In the genomic region with DNA sequence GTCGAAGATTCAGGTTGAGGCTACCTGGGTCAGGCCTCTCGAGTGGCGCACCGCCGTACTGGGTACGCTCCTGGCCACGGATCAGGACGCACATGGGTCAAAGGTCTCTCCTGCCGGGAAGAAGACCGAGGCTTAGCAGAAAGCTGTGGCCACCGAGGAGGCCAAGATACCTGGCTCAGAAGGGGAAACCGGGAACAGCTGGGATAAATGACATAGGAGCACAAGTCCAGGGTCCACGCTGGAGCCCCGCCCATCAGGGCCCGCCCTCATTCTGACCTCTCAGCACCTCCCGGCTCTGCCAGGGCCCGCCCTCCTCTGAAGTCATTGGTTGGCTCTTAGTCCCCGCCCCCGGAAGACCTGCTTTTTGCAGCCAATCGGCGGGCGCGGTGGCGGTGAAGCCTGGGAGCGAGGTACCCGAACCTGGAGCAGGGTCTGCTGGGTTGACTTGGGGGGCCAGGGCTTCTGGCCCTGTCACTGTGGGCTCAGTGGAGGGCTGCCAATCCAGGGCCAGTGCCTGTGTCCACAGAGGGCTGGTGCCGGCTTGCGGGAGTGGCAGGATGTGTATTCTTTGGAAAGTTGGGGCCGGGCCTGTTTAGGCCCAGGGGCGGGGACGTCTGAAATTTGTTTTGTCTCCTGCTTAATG, we compare ENCODE assay signal across 8 mouse cellular contexts. TPM values are rescaled to one million over a fixed set of nuclear protein-coding genes. Genes with fewer than 3 reads are reported as not detected.
DNase-seq lines count a peak whose midpoint lies in the region; ATAC-seq and TF ChIP-seq lines count a peak whose summit lies in the region.

A gene (plus strand): TSS at position 325 of the 643 bp plus-strand sequence.

- H3K4me3 ChIP-seq in embryonic facial prominence, embryonic 14.5 days (ENCODE audit: low read depth, low read length): peak within 1 kb of the TSS; percentile 77
- peak within 1 kb of the TSS; percentile 71 for H3K4me3 ChIP-seq in heart, adult 2 months
- H3K4me3 ChIP-seq in limb, embryonic 13.5 days: peak within 1 kb of the TSS; percentile 79
- H3K4me3 ChIP-seq in midbrain, embryonic 16.5 days (ENCODE audit: low read depth, low read length): peak within 1 kb of the TSS; percentile 51

- peak; percentile 94 for DNase-seq in 3T3-L1 (ENCODE audit: low read depth, low spot score)
- peak; percentile 86 to 92 for DNase-seq in adrenal gland, postnatal 4 days (ENCODE audit: low spot score in 2 of 2)
- peak; percentile 97 for DNase-seq in embryonic facial prominence, embryonic 14.5 days (ENCODE audit: low spot score)
- peak; percentile 98 for DNase-seq in heart, adult 2 months
- peak; percentile 99 for DNase-seq in kidney, adult 8-10 months
- peak; percentile 92 to 98 for DNase-seq in spleen, postnatal 10 days (ENCODE audit: low spot score in 2 of 2)

- no peaks in the 10 kb centered on the region for H3K79me2 ChIP-seq in heart, adult 2 months (replicated peaks; ENCODE audit: control insufficient read depth, insufficient read depth, low read length)

- H3K27me3 ChIP-seq in embryonic facial prominence, embryonic 14.5 days (replicated peaks; ENCODE audit: control insufficient read depth, insufficient read depth, low read length): no peaks in the 10 kb centered on the region
- H3K27me3 ChIP-seq in heart, adult 2 months (ENCODE audit: control insufficient read depth, insufficient read depth, low read length): no peaks in the 10 kb centered on the region
- no peaks in the 10 kb centered on the region for H3K27me3 ChIP-seq in limb, embryonic 13.5 days
- H3K27me3 ChIP-seq in midbrain, embryonic 16.5 days (ENCODE audit: control insufficient read depth, insufficient read depth, low read depth, low read length): no peaks in the 10 kb centered on the region

- H3K9ac ChIP-seq in embryonic facial prominence, embryonic 14.5 days (ENCODE audit: low read depth, low read length): peak within 1 kb of the TSS; percentile 84
- H3K9ac ChIP-seq in heart, adult 2 months (ENCODE audit: low read depth, low read length): peak within 1 kb of the TSS; percentile 83
- H3K9ac ChIP-seq in limb, embryonic 13.5 days: peak within 1 kb of the TSS; percentile 79
- peak within 1 kb of the TSS; percentile 75 for H3K9ac ChIP-seq in midbrain, embryonic 16.5 days (ENCODE audit: low read depth, low read length)

- H3K4me1 ChIP-seq in embryonic facial prominence, embryonic 14.5 days (ENCODE audit: control insufficient read depth, insufficient read depth, low read length): peaks cover 8% of the 10 kb centered on the region; the same call in 1 of the 2 replicates
- peaks cover 1% of the 10 kb centered on the region; the same call in 1 of the 2 replicates for H3K4me1 ChIP-seq in heart, adult 2 months (ENCODE audit: control insufficient read depth, insufficient read depth, low read length)
- H3K4me1 ChIP-seq in limb, embryonic 13.5 days: peaks cover 18% of the 10 kb centered on the region
- peaks cover 12% of the 10 kb centered on the region for H3K4me1 ChIP-seq in midbrain, embryonic 16.5 days (ENCODE audit: control insufficient read depth, insufficient read depth, low read length)

- H3K36me3 ChIP-seq in embryonic facial prominence, embryonic 14.5 days (ENCODE audit: control insufficient read depth, insufficient read depth, low read length): peaks cover 29% of the 10 kb centered on the region
- peaks cover 2% of the 10 kb centered on the region; the same call in 1 of the 2 replicates for H3K36me3 ChIP-seq in heart, adult 2 months (ENCODE audit: control insufficient read depth, insufficient read depth, low read length)
- peaks cover 30% of the 10 kb centered on the region for H3K36me3 ChIP-seq in limb, embryonic 13.5 days
- 0 out of 2 replicates have a peak, but pooled peaks cover 6% of the 10 kb centered on the region for H3K36me3 ChIP-seq in midbrain, embryonic 16.5 days (ENCODE audit: control insufficient read depth, insufficient read depth, low read length)

- no peaks in the 10 kb centered on the region for H3K9me3 ChIP-seq in embryonic facial prominence, embryonic 14.5 days (ENCODE audit: control insufficient read depth, low read length)
- no peaks in the 10 kb centered on the region for H3K9me3 ChIP-seq in limb, embryonic 13.5 days
- H3K9me3 ChIP-seq in midbrain, embryonic 16.5 days (replicated peaks; ENCODE audit: control insufficient read depth, low read length, poor library complexity, severe bottlenecking): no peaks in the 10 kb centered on the region

- intact Hi-C loops in heart, adult 2 months (cut with DNase I): loop anchor here (5.0 kb wide), 1 partner anchor 150 kb away; a partner anchor contains a TSS

- no peak within 1 kb of the TSS; the same call in 1 of the 2 replicates for H3K27ac ChIP-seq in embryonic facial prominence, embryonic 14.5 days (replicated peaks; ENCODE audit: low read depth, low read length)
- H3K27ac ChIP-seq in heart, adult 2 months: peak within 1 kb of the TSS; percentile 81
- H3K27ac ChIP-seq in limb, embryonic 13.5 days: peak within 1 kb of the TSS; percentile 22; the same call in 1 of the 2 replicates
- H3K27ac ChIP-seq in midbrain, embryonic 16.5 days (ENCODE audit: low read length): peak within 1 kb of the TSS; percentile 71

- WGBS in embryonic facial prominence, embryonic 14.5 days: 3% methylated on average over 23 of the region's 31 CpGs
- WGBS in heart, adult 2 months: 2% methylated on average over 31 of the region's 31 CpGs
- WGBS in limb, embryonic 13.5 days: 5% methylated on average over 28 of the region's 31 CpGs
- 3% methylated on average over 31 of the region's 31 CpGs for WGBS in midbrain, embryonic 16.5 days

- peak; percentile 97 for ATAC-seq in embryonic facial prominence, embryonic 14.5 days (ENCODE audit: low read depth)
- ATAC-seq in limb, embryonic 13.5 days (ENCODE audit: low FRiP score, low read depth): peak; percentile 97
- ATAC-seq in midbrain, embryonic 16.5 days: peak; percentile 97

- H3K4me2 ChIP-seq in embryonic facial prominence, embryonic 14.5 days (ENCODE audit: low read depth, low read length): peak within 1 kb of the TSS; percentile 87
- peak within 1 kb of the TSS; percentile 85 for H3K4me2 ChIP-seq in limb, embryonic 13.5 days (replicated peaks)
- peak within 1 kb of the TSS; percentile 89 for H3K4me2 ChIP-seq in midbrain, embryonic 16.5 days (ENCODE audit: low read length)

- peak; percentile 66; the same call in 1 of the 2 replicates for TF ChIP-seq POLR2A in heart, adult 2 months (IDR thresholded peaks at IDR 0.05; ENCODE audit: insufficient read depth, low read depth, low read length)

- TF ChIP-seq CTCF in heart, adult 2 months (IDR thresholded peaks at IDR 0.05): no peak

- no peak for TF ChIP-seq EP300 in heart, adult 2 months (IDR thresholded peaks at IDR 0.05; ENCODE audit: insufficient read depth, low read depth, low read length)

RNA-seq across cellular contexts. Expression of the gene that starts here (rescaled TPM):
- 10 to 100 TPM; 13.8 to 16.9 TPM for total RNA-seq in adrenal gland, postnatal 4 days (2021)
- polyA plus RNA-seq in embryonic facial prominence, embryonic 14.5 days (2014; fragmentation: Nextera tagmentation; extraction: Ambion mirVana): 13.4 and 13.7 TPM in 2 replicates
- total RNA-seq in heart, adult 2 months (2021): 10 to 100 TPM; 17.3 to 18.2 TPM
- polyA plus RNA-seq in heart, adult 2 months (2012; rRNA removed): 14.6 and 30.7 TPM in 2 replicates
- 18.4 and 19.4 TPM in 2 replicates for polyA plus RNA-seq in limb, embryonic 13.5 days (2015; fragmentation: Nextera tagmentation; extraction: Ambion mirVana)
- polyA plus RNA-seq in midbrain, embryonic 16.5 days (2015; fragmentation: Nextera tagmentation; extraction: Ambion mirVana): 33.4 and 37.8 TPM in 2 replicates
